Comparison of ENCODE assay signal across 11 mouse cellular contexts in genomic region chr7:56043577-56044266, GRCm38 (mm10).
"Had no signal": no experiment of that assay in that cellular context is flagged by ENCODE, and none has a peak within 500 bp of the region (broad histone marks: within the 10 kb centered on the region; RNA-seq: fewer than 3 reads in every experiment).

No protein-coding gene starts in this region.

- H3K9ac ChIP-seq: limb, embryonic 15.5 days; lung, embryonic 14.5 days; midbrain, embryonic 13.5 days had no signal

- H3K4me2 ChIP-seq: limb, embryonic 15.5 days; lung, embryonic 14.5 days; midbrain, embryonic 13.5 days had no signal

- H3K27ac ChIP-seq: layer of hippocampus, adult 2 months; limb, embryonic 15.5 days; macrophage; midbrain, embryonic 13.5 days had no signal

- H3K4me3 ChIP-seq: layer of hippocampus, adult 2 months; limb, embryonic 15.5 days; midbrain, embryonic 13.5 days had no signal

- H3K27me3 ChIP-seq: limb, embryonic 15.5 days; midbrain, embryonic 13.5 days had no signal

- H3K4me1 ChIP-seq: limb, embryonic 15.5 days; midbrain, embryonic 13.5 days had no signal

- DNase-seq: kidney, adult 11 months; kidney, postnatal 10 days; kidney, postnatal 4 days; lung, embryonic 14.5 days; lung, postnatal 14 days; right cerebral cortex, postnatal 14 days; thymus, postnatal 4 days had no signal

- H3K36me3 ChIP-seq: limb, embryonic 15.5 days; midbrain, embryonic 13.5 days had no signal

- ATAC-seq: midbrain, embryonic 13.5 days had no signal

- H3K9me3 ChIP-seq: limb, embryonic 15.5 days; midbrain, embryonic 13.5 days had no signal
